Mouse (Mus musculus) testis, adult 2 months (tissue): Measurements from ENCODE around the gene Zfp580.

ENCODE experiments used
- CTCF ChIP-seq: fragments of 200-500 bp; IDR thresholded peaks from 2 replicates; pipeline ENCODE4 v1.5.1; 2012; ENCODE audit warnings: low read depth, mild to moderate bottlenecking, inconsistent platforms, low read length, moderate library complexity; ENCODE audit not compliant: control insufficient read depth, insufficient read depth, insufficient replicate concordance
- POLR2A ChIP-seq: fragments of 200-500 bp; IDR thresholded peaks from 2 replicates; pipeline ENCODE4 v1.6.1; 2012; ENCODE audit warnings: low read depth, mild to moderate bottlenecking, inconsistent platforms, low read length, moderate library complexity; ENCODE audit not compliant: control insufficient read depth

- no peak for TF ChIP-seq POLR2A
- TF ChIP-seq CTCF, result no peak
These were observed 14.3 kb upstream of the Zfp580 start for GRCm38 (mm10) chr7:5037026-5037425.
